Mouse (Mus musculus) G1E (cell line): ENCODE data around the gene Tspoap1.

Experiments used
- CTCF ChIP-seq: IDR thresholded peaks from 2 replicates; pipeline ENCODE4 v1.5.1; 2012; ENCODE audit warnings: low read depth, low read length, inconsistent platforms, mixed read lengths
- POLR2AphosphoS5 ChIP-seq: IDR thresholded peaks from 2 replicates; pipeline ENCODE4 v1.6.1; 2012; ENCODE audit warnings: low read depth, low read length, inconsistent platforms; ENCODE audit not compliant: insufficient replicate concordance
- TAL1 ChIP-seq: conservative IDR thresholded peaks from 2 replicates; pipeline ENCODE4 v1.6.1; 2012; ENCODE audit warnings: low read depth, low read length, inconsistent platforms, mixed read lengths

DNA sequence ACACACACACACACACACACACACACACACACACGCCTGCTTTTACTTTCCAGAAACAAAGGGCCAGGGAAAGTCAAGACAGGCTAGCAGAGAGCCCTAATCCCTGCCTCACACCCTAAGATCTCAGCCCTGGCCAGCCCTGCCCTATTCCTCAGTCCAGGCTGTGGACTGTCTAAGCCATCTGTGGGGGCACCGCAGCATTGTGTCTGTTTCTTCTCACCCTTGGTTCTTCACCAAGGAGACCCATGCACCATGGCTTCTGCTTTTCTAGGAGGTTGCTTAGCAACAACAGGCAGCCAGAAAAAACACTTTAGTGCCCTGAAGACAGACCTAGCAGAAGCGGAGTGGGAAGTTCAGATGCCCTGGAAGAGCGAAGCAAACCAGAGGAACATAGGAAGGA, 51.1 kb downstream of the Tspoap1 start:
- no peak for TF ChIP-seq POLR2AphosphoS5
- no peak for TF ChIP-seq CTCF
- TF ChIP-seq TAL1: no peak
